Mouse (Mus musculus): ENCODE results near the gene Slc35a2. TPM values are rescaled to one million over a fixed set of nuclear protein-coding genes. Genes with fewer than 3 reads are reported as not detected.

Gene Slc35a2
- polyA plus RNA-seq, 1 experiment from 2014 or later, result 11.2 TPM

GRCm38 (mm10) chrX:7919601-7920383 is 36.0 kb downstream of the Slc35a2 start, which contains the start of gene Pcsk1n:
Gene Pcsk1n, plus strand, starts transcription at chrX:7919822.
- WGBS, result 12% methylated on average over 32 of the region's 40 CpGs
- H3K27me3 ChIP-seq (ENCODE audit: control insufficient read depth, insufficient read depth, low read length), result peaks cover 24% of the 10 kb centered on the region
- DNase-seq (ENCODE audit: low spot score, missing footprints) (peak; percentile 86), ATAC-seq (ENCODE audit: low FRiP score) (peak; percentile 85)
- peak within 1 kb of the TSS; percentile 17; the same call in 1 of the 2 replicates for H3K9ac ChIP-seq (ENCODE audit: low read length)
- peak within 1 kb of the TSS; percentile 48; the same call in 1 of the 2 replicates for H3K27ac ChIP-seq (ENCODE audit: low read depth, low read length)
- no peaks in the 10 kb centered on the region for H3K36me3 ChIP-seq (ENCODE audit: control insufficient read depth, insufficient read depth, low read length)
- H3K4me3 ChIP-seq (ENCODE audit: low read depth, low read length), result peak within 1 kb of the TSS; percentile 26
- H3K4me1 ChIP-seq (ENCODE audit: control insufficient read depth, insufficient read depth, low read length), result peaks cover 9% of the 10 kb centered on the region
- peak within 1 kb of the TSS; percentile 48 for H3K4me2 ChIP-seq
- H3K9me3 ChIP-seq (ENCODE audit: control insufficient read depth, low read length), result no peaks in the 10 kb centered on the region

- WGBS, result 12% methylated on average over 42 of the region's 48 CpGs
- no peaks in the 10 kb centered on the region for H3K36me3 ChIP-seq (ENCODE audit: control insufficient read depth, insufficient read depth, low read length)
- H3K4me3 ChIP-seq (ENCODE audit: low read depth, low read length), result peak overlapping the region; percentile 30
- H3K9me3 ChIP-seq (ENCODE audit: control insufficient read depth, low read length), result no peaks in the 10 kb centered on the region
- peak; percentile 41 for ATAC-seq (ENCODE audit: low FRiP score)
- H3K27me3 ChIP-seq (ENCODE audit: control insufficient read depth, insufficient read depth, low read length), result peaks cover 28% of the 10 kb centered on the region
- peaks cover 9% of the 10 kb centered on the region for H3K4me1 ChIP-seq (ENCODE audit: control insufficient read depth, insufficient read depth, low read length)
- H3K27ac ChIP-seq (ENCODE audit: low read depth, low read length), result no peak overlapping the region
- no peak for DNase-seq (ENCODE audit: low spot score, missing footprints)
- H3K9ac ChIP-seq (ENCODE audit: low read length), result peak overlapping the region; percentile 54
- H3K4me2 ChIP-seq, result peak overlapping the region; percentile 52
Observed at GRCm38 (mm10) chrX:7922032-7922431, 38.2 kb downstream of the Slc35a2 start.

DNA sequence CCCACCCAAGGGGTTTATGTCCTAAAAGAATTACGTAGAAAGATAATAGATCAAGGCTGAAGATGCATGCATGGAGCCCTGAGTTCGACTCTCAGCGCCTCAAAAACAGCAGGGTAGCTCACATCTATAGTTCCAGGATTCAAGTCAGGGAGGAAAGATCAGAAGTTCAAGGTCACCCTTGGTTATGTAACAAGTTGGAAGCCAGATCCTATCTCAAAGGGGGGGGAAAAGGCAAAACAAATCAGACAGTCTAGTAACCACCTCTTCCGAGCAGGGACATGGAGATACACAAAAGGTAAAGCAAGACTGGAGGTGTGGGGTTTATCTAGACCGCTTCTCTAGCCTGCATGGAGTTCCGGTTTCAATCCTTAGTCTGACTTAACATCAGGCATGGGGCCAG is 42.4 kb downstream of the Slc35a2 start:
- WGBS, result 70% methylated on average over 6 of the region's 6 CpGs

DNA sequence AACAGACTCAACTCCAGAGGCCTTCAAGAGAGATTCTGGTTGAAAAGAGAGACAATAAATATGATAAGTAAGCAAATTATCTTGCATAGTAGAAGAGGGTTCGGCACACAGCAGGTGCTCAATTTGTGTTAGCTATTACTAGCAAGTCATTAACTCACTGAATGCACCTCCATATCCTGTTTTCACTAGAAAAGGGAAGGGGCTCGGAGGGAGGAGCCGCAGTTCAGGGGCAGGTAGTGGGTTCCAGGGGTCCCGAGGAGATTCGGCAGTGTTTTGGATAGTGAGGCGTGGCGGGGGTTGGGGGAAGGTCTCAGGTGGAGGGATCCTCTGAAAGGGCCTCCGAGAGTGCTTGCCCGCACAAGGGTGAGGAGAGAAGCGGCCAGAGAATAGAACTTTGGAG is 43.3 kb downstream of the Slc35a2 start:
- DNase-seq (ENCODE audit: low spot score, missing footprints) (no peak), ATAC-seq (ENCODE audit: low FRiP score) (no peak)
- Histone ChIP-seq H3K4me1 (ENCODE audit: control insufficient read depth, insufficient read depth, low read length) (peaks cover 6% of the 10 kb centered on the region), H3K4me3 (ENCODE audit: low read depth, low read length) (no peak overlapping the region), H3K9ac (ENCODE audit: low read length) (no peak overlapping the region), H3K9me3 (ENCODE audit: control insufficient read depth, low read length) (no peaks in the 10 kb centered on the region), H3K27ac (ENCODE audit: low read depth, low read length) (no peak overlapping the region), H3K36me3 (ENCODE audit: control insufficient read depth, insufficient read depth, low read length) (0 out of 2 replicates have a peak, but pooled peaks cover 4% of the 10 kb centered on the region), H3K27me3 (ENCODE audit: control insufficient read depth, insufficient read depth, low read length) (peaks cover 19% of the 10 kb centered on the region), H3K4me2 (no peak overlapping the region)
- 22% methylated on average over 10 of the region's 10 CpGs for WGBS

More for the DNA sequence above, 42.4 kb downstream of the Slc35a2 start:
- Histone ChIP-seq H3K27ac (ENCODE audit: low read depth, low read length) (no peak overlapping the region), H3K4me2 (no peak overlapping the region), H3K27me3 (ENCODE audit: control insufficient read depth, insufficient read depth, low read length) (peaks cover 26% of the 10 kb centered on the region), H3K9ac (ENCODE audit: low read length) (no peak overlapping the region), H3K4me1 (ENCODE audit: control insufficient read depth, insufficient read depth, low read length) (peaks cover 6% of the 10 kb centered on the region), H3K9me3 (ENCODE audit: control insufficient read depth, low read length) (no peaks in the 10 kb centered on the region), H3K36me3 (ENCODE audit: control insufficient read depth, insufficient read depth, low read length) (0 out of 2 replicates have a peak, but pooled peaks cover under 1% of the 10 kb centered on the region), H3K4me3 (ENCODE audit: low read depth, low read length) (no peak overlapping the region)
- DNase-seq (ENCODE audit: low spot score, missing footprints), result no peak
- ATAC-seq (ENCODE audit: low FRiP score), result no peak

GRCm38 (mm10) chrX:7928270-7928790 is 44.5 kb downstream of the Slc35a2 start, which contains the start of gene Eras:
Gene Eras, minus strand, starts transcription at chrX:7928607.
- Histone ChIP-seq H3K4me2 (no peak within 1 kb of the TSS), H3K4me1 (ENCODE audit: control insufficient read depth, insufficient read depth, low read length) (no peaks in the 10 kb centered on the region), H3K9ac (ENCODE audit: low read length) (no peak within 1 kb of the TSS), H3K9me3 (ENCODE audit: control insufficient read depth, low read length) (no peaks in the 10 kb centered on the region), H3K27ac (ENCODE audit: low read depth, low read length) (no peak within 1 kb of the TSS), H3K27me3 (ENCODE audit: control insufficient read depth, insufficient read depth, low read length) (peaks cover 9% of the 10 kb centered on the region), H3K4me3 (ENCODE audit: low read depth, low read length) (no peak within 1 kb of the TSS), H3K36me3 (ENCODE audit: control insufficient read depth, insufficient read depth, low read length) (0 out of 2 replicates have a peak, but pooled peaks cover 4% of the 10 kb centered on the region)
- WGBS, result 11% methylated on average over 18 of the region's 19 CpGs
- no peak for DNase-seq (ENCODE audit: low spot score, missing footprints)
- no peak for ATAC-seq (ENCODE audit: low FRiP score)

- no peak for DNase-seq (ENCODE audit: low spot score, missing footprints)
- Histone ChIP-seq H3K4me2 (no peak overlapping the region), H3K27ac (ENCODE audit: low read depth, low read length) (no peak overlapping the region), H3K9me3 (ENCODE audit: control insufficient read depth, low read length) (no peaks in the 10 kb centered on the region), H3K27me3 (ENCODE audit: control insufficient read depth, insufficient read depth, low read length) (no peaks in the 10 kb centered on the region), H3K4me3 (ENCODE audit: low read depth, low read length) (no peak overlapping the region), H3K4me1 (ENCODE audit: control insufficient read depth, insufficient read depth, low read length) (no peaks in the 10 kb centered on the region), H3K36me3 (ENCODE audit: control insufficient read depth, insufficient read depth, low read length) (0 out of 2 replicates have a peak, but pooled peaks cover 2% of the 10 kb centered on the region), H3K9ac (ENCODE audit: low read length) (no peak overlapping the region)
- ATAC-seq (ENCODE audit: low FRiP score), result no peak
- WGBS, result 44% methylated on average over 11 of the region's 11 CpGs
Observed at GRCm38 (mm10) chrX:7936874-7937273, 53.0 kb downstream of the Slc35a2 start.

GRCm38 (mm10) chrX:7937667-7938066 is 53.8 kb downstream of the Slc35a2 start:
- Histone ChIP-seq H3K4me1 (ENCODE audit: control insufficient read depth, insufficient read depth, low read length) (no peaks in the 10 kb centered on the region), H3K4me2 (no peak overlapping the region), H3K9me3 (ENCODE audit: control insufficient read depth, low read length) (no peaks in the 10 kb centered on the region), H3K27me3 (ENCODE audit: control insufficient read depth, insufficient read depth, low read length) (no peaks in the 10 kb centered on the region), H3K4me3 (ENCODE audit: low read depth, low read length) (no peak overlapping the region), H3K36me3 (ENCODE audit: control insufficient read depth, insufficient read depth, low read length) (0 out of 2 replicates have a peak, but pooled peaks cover 2% of the 10 kb centered on the region), H3K27ac (ENCODE audit: low read depth, low read length) (no peak overlapping the region), H3K9ac (ENCODE audit: low read length) (no peak overlapping the region)
- no peak for DNase-seq (ENCODE audit: low spot score, missing footprints)
- ATAC-seq (ENCODE audit: low FRiP score), result no peak
- WGBS, result 95% methylated on average over 6 of the region's 6 CpGs

Data from midbrain, embryonic 11.5 days (tissue).